Mouse (Mus musculus): ENCODE results near the gene Acbd6. TPM values are rescaled to one million over a fixed set of nuclear protein-coding genes. Genes with fewer than 3 reads are reported as not detected.

The Acbd6 gene
- polyA plus RNA-seq, 1 experiment = 76.3 TPM

GRCm38 (mm10) chr1:155722185-155722584, 164.3 kb downstream of the Acbd6 start:
- no peak for TF ChIP-seq CTCF (IDR thresholded peaks at IDR 0.05; ENCODE audit: control insufficient read depth, insufficient read depth, low read length)
- TF ChIP-seq POLR2A (IDR thresholded peaks at IDR 0.05; ENCODE audit: borderline replicate concordance, control insufficient read depth, low read depth, low read length) = no peak
- WGBS = 1% methylated on average over 13 of the region's 13 CpGs
- no peak overlapping the region for H3K4me3 ChIP-seq (replicated peaks; ENCODE audit: control insufficient read depth, low read depth, low read length)
- no peak overlapping the region for H3K27ac ChIP-seq (ENCODE audit: control insufficient read depth, insufficient read depth, low read depth, low read length, poor library complexity)
- H3K4me1 ChIP-seq (ENCODE audit: control insufficient read depth, insufficient read depth, low read length) = no peaks in the 10 kb centered on the region

GRCm38 (mm10) chr1:155724301-155724700, 166.4 kb downstream of the Acbd6 start:
- H3K4me3 ChIP-seq (replicated peaks; ENCODE audit: control insufficient read depth, low read depth, low read length) = no peak overlapping the region
- TF ChIP-seq POLR2A (IDR thresholded peaks at IDR 0.05; ENCODE audit: borderline replicate concordance, control insufficient read depth, low read depth, low read length) (no peak), CTCF (IDR thresholded peaks at IDR 0.05; ENCODE audit: control insufficient read depth, insufficient read depth, low read length) (no peak)
- no peak overlapping the region for H3K27ac ChIP-seq (ENCODE audit: control insufficient read depth, insufficient read depth, low read depth, low read length, poor library complexity)
- 51% methylated on average over 3 of the region's 3 CpGs for WGBS
- no peaks in the 10 kb centered on the region for H3K4me1 ChIP-seq (ENCODE audit: control insufficient read depth, insufficient read depth, low read length)

GRCm38 (mm10) chr1:155725876-155726275, 168.0 kb downstream of the Acbd6 start:
- no peaks in the 10 kb centered on the region for H3K4me1 ChIP-seq (ENCODE audit: control insufficient read depth, insufficient read depth, low read length)
- H3K4me3 ChIP-seq (replicated peaks; ENCODE audit: control insufficient read depth, low read depth, low read length) = no peak overlapping the region
- H3K27ac ChIP-seq (ENCODE audit: control insufficient read depth, insufficient read depth, low read depth, low read length, poor library complexity) = no peak overlapping the region
- WGBS = 60% methylated on average over 2 of the region's 2 CpGs
- TF ChIP-seq POLR2A (IDR thresholded peaks at IDR 0.05; ENCODE audit: borderline replicate concordance, control insufficient read depth, low read depth, low read length) (no peak), CTCF (IDR thresholded peaks at IDR 0.05; ENCODE audit: control insufficient read depth, insufficient read depth, low read length) (no peak)

GRCm38 (mm10) chr1:155727830-155728229, 169.9 kb downstream of the Acbd6 start:
- TF ChIP-seq CTCF (IDR thresholded peaks at IDR 0.05; ENCODE audit: control insufficient read depth, insufficient read depth, low read length) = no peak
- TF ChIP-seq POLR2A (IDR thresholded peaks at IDR 0.05; ENCODE audit: borderline replicate concordance, control insufficient read depth, low read depth, low read length) = no peak
- no peak overlapping the region for H3K27ac ChIP-seq (ENCODE audit: control insufficient read depth, insufficient read depth, low read depth, low read length, poor library complexity)

DNA sequence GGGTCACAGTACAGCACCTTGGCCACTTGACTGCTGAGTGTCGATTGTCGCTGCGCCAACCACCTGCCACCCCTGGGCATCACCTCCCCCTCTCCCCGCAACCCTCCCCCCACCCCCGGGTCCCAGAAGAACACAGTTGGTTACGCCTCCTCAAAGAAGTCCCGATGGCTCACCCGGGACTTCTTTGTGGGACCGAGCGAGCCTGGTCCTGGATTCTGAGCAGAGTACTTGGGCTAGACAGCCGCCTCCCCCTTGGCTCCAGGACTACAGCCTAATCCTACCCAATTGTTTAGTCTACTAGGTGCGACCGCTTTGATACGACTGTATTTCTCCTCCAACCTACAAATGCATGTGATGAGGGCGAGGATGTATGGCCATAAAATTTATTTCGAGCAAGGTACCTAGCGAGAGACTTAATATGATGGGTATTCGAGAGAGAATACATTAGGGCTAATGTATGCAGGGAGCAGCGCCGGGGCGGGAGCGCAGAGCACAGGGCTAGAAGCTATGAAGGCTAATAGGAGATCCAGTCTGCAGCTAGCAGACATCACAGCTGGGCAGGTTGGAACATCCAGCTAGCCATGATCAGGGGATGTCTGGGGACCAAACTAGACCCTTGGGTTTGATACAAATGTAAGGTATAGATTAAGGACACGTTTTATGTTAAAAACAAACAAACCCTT, 171.3 kb downstream of the Acbd6 start:
- no peak overlapping the region for H3K27ac ChIP-seq (ENCODE audit: control insufficient read depth, insufficient read depth, low read depth, low read length, poor library complexity)
- no peak overlapping the region for H3K4me3 ChIP-seq (replicated peaks; ENCODE audit: control insufficient read depth, low read depth, low read length)
- 10% methylated on average over 23 of the region's 23 CpGs for WGBS
- H3K4me1 ChIP-seq (ENCODE audit: control insufficient read depth, insufficient read depth, low read length) = no peaks in the 10 kb centered on the region; the same call in 1 of the 2 replicates
- TF ChIP-seq POLR2A (IDR thresholded peaks at IDR 0.05; ENCODE audit: borderline replicate concordance, control insufficient read depth, low read depth, low read length) (no peak), CTCF (IDR thresholded peaks at IDR 0.05; ENCODE audit: control insufficient read depth, insufficient read depth, low read length) (no peak)

More at GRCm38 (mm10) chr1:155727830-155728229, 169.9 kb downstream of the Acbd6 start:
- H3K4me1 ChIP-seq (ENCODE audit: control insufficient read depth, insufficient read depth, low read length) = no peaks in the 10 kb centered on the region; the same call in 1 of the 2 replicates
- H3K4me3 ChIP-seq (replicated peaks; ENCODE audit: control insufficient read depth, low read depth, low read length) = no peak overlapping the region
- 33% methylated on average over 10 of the region's 10 CpGs for WGBS

DNA sequence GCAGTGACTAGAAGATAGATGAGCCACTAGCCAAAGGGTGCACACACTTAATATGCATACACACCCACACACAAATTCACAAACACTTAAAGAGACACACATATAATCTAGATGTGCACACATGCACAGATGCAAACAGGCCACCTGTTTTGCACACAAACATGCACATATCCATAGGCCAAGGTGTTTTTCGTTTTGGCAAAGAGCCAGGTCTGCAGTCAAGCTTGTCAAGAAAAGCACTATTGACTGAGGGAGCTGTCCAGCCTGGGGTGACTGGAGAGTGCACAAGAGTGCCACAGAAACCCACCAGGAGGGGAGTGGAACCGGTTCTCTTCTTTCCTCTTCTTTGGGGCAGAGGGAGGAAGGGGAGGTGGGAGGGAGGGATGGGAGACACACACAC, 173.2 kb downstream of the Acbd6 start:
- Histone ChIP-seq H3K4me1 (ENCODE audit: control insufficient read depth, insufficient read depth, low read length) (no peaks in the 10 kb centered on the region; the same call in 1 of the 2 replicates), H3K4me3 (replicated peaks; ENCODE audit: control insufficient read depth, low read depth, low read length) (no peak overlapping the region), H3K27ac (ENCODE audit: control insufficient read depth, insufficient read depth, low read depth, low read length, poor library complexity) (no peak overlapping the region)
- TF ChIP-seq POLR2A (IDR thresholded peaks at IDR 0.05; ENCODE audit: borderline replicate concordance, control insufficient read depth, low read depth, low read length) (no peak), CTCF (IDR thresholded peaks at IDR 0.05; ENCODE audit: control insufficient read depth, insufficient read depth, low read length) (no peak)
- 3% methylated on average over 2 of the region's 2 CpGs for WGBS

GRCm38 (mm10) chr1:155736096-155736825, 178.3 kb downstream of the Acbd6 start:
- WGBS = 5% methylated on average over 26 of the region's 26 CpGs
- no peaks in the 10 kb centered on the region; the same call in 1 of the 2 replicates for H3K4me1 ChIP-seq (ENCODE audit: control insufficient read depth, insufficient read depth, low read length)
- TF ChIP-seq POLR2A (IDR thresholded peaks at IDR 0.05; ENCODE audit: borderline replicate concordance, control insufficient read depth, low read depth, low read length) = no peak
- no peak overlapping the region for H3K4me3 ChIP-seq (replicated peaks; ENCODE audit: control insufficient read depth, low read depth, low read length)
- no peak overlapping the region for H3K27ac ChIP-seq (ENCODE audit: control insufficient read depth, insufficient read depth, low read depth, low read length, poor library complexity)

DNA sequence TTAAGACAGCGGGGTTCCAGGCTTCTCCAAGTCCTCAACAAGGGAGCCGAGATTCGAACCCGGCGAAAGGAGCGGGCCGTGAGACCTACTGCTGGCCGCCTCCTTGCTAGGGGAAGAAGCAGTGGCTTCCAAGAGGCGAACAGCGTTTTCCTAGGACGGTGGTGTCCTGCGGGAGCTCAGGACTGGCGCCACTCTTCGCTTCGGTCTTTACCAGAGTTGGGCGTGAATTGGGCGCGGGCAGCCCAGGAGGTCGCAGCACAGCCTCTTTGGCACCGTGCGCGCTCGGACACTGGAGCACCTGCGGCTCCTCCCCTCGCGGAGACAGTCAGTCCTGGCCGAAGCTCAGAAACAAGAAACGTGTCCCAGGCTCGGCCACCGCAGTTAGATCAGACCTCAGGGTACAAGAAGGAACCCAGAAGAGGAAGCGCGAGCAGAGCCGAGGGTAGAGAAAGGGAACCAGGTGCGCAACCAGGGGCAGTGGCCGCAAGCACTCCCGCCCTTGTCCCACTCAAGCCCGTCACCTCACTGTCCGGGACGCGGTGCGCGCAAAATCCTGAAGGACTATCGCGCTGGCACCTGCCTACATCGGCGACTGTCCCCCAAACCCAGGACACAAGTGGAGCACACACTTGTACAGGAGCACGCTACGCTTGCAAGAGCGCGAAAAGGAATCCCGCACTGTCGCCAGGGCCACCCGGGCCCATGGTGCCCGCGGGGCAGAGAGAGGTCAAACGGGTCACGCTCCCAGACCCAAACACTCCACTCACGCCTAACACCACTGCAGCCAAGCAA, 179.3 kb downstream of the Acbd6 start:
- no peaks in the 10 kb centered on the region for H3K4me1 ChIP-seq (ENCODE audit: control insufficient read depth, insufficient read depth, low read length)
- 1% methylated on average over 58 of the region's 58 CpGs for WGBS
- peak overlapping the region; percentile 29 for H3K4me3 ChIP-seq (replicated peaks; ENCODE audit: control insufficient read depth, low read depth, low read length)
- H3K27ac ChIP-seq (ENCODE audit: control insufficient read depth, insufficient read depth, low read depth, low read length, poor library complexity) = no peak overlapping the region
- TF ChIP-seq POLR2A (IDR thresholded peaks at IDR 0.05; ENCODE audit: borderline replicate concordance, control insufficient read depth, low read depth, low read length) (no peak), CTCF (IDR thresholded peaks at IDR 0.05; ENCODE audit: control insufficient read depth, insufficient read depth, low read length) (no peak)
